Mouse (Mus musculus) activated CD4-positive, CD25-positive, alpha-beta regulatory T cell, adult 4 months (primary cell): ENCODE results near the gene Drc1. TPM values are rescaled to one million over a fixed set of nuclear protein-coding genes. Genes with fewer than 3 reads are reported as not detected.
A peak's percentile ranks its signal among the peaks of the same experiment; 100 is the strongest.

Experiments
- ATAC-seq: one replicate; pipeline ENCODE4 v1.8.0; 2017
- polyA plus RNA-seq, 2 experiments: library from polyadenylated mRNA; unstranded; fragments of 100-300 nt; shearing (Covaris generic); gene quantifications; one replicate each; pipeline ENCODE4 v1.2.1; 2017

Gene Drc1
- polyA plus RNA-seq, 2 experiments from 2014 or later = 8.1 to 13.2 TPM

DNA sequence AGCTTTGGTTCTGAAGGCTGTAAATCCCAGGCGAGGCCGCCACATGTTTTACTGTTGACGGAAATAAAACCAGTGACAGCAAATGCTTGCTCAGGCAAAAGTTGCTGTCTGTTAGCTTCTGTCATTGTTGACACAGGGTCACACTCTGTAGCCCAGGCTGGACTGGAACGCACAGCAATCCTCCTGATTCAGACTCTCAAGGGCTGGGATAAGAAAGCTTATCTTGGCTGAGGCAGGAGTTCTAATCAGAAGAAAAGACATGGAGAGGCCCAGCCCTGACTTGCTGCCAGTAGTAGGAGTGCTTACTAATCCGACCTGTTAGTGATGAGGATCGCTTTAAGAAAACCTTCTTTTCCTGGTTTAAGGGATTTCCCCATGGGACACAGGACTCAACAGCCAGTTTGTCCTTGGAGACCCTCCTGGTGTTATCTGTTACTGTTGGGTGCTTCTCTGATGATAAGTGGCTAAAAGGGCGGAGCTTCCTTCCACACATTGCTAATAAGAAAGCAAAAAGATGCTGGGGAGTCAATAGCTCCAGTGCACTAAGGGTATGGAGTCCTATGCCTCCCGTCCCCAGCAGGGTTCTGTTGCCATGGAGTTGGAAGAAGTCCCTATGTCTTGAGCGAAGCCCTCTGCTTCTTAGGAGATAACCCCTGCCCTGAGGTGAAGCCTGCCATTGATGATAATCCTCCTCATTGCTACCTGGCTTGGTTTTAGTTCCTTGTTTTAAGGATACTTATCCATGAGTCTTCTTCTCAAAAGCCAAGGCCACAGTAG is 6.1 kb downstream of the Drc1 start:
- ATAC-seq = no peak

DNA sequence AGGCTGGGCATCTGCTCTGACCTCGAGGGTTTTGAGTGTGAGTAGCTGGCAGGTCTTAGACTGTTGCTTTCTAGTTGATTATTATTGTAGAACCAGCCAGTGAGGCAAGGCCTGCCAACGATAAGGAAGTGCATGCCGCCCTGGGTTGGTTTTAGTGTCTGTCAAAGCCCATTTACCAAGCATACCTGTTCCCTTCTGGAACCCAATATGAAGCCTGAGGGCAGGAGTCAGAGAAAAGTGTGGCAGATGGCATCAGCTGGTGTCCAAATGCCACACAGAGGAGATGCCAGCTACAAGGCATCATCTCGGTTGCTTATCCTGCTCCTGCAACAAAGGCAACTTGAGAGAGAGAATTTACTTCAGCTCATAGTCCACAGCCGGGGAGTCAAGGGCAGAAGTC is 59.6 kb downstream of the Drc1 start:
- no peak for ATAC-seq

DNA sequence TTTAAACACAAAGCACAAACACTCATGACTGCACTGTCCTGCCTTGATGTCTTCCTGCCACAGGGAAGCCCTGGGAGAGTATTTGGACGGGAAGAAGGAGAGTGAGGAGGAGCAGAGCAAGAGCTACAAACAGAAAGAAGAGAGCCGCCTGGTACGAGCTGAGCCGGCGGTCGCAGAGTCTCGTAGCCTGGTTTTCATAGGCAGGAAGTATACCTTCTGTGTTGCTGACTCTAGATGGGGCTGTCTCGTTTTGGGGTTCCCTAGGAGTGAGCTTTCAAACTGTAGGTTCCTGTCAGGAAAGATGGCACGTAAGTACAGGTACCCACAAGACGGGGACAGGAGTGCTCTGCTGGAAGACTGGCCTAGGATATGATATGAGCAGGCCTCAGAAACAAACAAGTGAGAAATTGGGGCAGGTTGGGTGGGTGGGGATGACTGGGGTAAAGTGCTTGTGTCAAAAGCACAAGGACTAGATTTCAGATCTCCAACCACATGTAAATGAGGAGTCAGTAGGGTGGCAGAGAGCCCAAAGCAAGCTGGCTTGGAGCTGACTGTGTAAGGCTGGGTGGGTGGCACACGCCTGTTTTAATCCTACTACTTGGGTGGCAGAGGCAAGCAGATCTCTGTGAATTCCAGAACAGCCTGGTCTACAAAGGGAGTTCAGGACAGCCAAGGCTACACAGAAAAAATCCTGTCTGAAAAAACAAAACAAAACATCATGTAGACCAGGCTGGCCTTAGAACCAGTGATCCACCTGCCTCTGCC is 60.6 kb downstream of the Drc1 start:
- no peak for ATAC-seq

DNA sequence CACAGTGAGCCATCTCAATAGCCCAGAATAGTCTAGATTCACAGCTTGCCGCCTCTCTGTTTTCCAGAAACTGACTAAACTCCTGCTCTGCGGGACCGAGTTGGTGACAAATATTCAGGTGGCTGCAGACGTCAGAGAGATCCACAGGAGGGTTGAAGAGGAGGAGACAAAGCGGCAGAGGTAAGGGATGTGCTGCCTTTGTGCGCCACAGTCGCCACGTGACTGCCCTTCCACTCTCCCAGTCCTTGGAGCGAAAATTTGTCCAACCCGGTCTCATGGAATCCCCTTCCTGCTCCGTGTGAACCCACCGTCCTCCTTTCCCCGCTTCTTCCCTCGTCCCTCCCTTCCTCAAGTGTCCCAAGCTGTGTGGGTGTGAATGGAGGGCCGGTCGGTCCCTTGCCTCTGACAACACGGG is 61.4 kb downstream of the Drc1 start:
- no peak for ATAC-seq

DNA sequence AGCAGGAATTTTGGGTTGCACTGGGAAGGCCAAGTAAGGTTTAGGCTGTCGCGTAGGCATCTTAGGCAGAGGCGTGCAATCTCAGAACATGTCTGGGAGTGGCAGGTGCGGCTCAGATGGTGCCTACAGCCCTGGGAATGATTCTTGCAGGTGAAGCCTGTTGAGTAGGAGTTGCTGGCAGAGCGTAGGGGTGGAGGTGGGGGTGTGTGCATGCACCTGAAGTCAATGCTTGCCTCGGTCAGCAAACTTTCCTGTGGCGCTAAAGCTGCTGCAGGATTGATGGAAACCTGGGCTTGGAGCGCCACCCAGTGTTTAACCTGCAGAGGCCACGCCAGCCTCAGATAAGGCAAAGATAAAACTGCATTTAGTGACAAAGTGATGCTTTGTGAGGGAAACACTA is 61.9 kb downstream of the Drc1 start:
- peak; percentile 71 for ATAC-seq

DNA sequence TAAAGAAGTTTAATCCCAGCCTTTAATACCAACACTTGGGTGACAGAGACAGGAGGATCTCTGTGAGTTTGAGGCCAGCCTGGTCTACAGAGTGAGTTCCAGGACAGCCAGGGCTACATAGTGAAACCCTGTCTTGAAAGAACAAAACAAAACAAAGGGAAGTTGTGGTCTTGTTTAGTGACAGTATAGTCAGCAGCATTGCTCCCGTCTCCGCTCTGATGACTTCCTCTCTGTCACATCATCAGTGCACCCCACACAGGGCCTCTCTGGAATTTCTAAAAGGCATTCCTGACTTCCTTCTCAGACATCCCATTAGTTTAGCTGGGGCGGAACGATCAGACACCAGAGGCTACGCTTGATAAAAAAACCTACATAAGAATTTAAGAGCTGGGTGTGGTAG is 62.7 kb downstream of the Drc1 start:
- no peak for ATAC-seq

DNA sequence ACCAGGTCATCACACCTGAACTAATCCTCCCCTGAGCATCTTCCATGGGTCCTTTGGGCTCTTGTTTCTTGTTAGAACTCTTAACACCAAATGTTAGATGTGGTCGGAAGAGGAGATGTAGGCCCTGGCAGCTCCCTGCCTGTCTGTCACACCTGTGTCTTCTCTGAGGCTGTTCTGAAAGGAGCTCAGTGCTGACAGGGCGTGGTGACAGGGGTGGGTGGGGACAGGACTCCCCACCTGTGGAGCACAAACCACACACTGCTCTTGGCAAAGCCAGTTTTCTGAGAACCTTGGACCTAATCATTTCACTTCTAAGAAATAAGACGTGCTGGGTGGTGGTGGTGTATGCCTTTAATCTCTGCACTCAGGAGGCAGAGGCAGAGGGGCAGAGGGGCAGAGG is 72.4 kb downstream of the Drc1 start:
- ATAC-seq = peak; percentile 68

DNA sequence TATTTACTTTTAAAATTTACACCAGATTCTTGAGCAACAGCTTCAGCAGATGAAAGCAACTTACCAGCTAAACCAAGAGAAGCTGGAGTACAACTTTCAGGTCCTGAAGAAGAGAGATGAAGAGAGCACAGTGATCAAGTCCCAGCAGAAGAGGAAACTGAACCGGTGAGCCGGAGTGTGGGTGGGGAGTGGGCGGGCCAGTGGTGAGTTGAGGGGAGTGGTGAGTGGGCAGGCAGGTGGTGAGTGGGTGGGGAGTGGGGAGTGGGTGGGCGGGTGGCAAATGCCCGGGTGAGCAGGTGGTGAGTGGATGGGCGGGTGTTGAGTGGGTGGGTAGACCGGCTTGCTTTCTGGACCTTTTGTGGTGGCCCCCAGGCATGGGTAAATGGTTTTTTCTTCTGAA is 73.9 kb downstream of the Drc1 start:
- ATAC-seq = no peak

DNA sequence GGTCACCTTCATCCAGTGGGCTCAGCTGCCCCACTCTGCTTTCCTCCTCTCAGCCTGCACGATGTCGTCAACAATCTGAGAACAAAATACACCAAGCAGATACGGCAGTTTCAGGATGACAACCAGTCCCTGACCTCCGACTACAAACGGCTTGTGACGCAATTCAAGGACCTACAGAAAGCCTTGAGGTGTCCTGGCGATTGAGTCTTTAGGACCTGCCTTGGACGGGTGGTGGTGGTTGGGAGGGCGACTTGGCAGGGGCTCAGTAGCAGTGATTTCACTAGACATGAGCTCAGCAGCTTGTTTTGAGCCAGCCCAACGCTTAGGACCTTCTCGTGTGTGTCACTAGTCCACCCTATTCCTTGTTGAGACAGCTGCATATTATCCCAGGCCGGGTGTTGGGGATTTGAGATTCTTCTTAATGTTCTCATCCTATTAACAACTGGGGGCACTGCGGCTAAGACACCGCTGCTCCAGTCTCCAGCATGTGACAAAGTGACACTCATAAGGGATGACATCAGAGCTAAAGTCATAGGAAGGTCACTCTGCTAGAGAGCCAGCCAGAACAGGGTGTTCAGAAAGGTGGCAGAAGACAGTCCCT is 74.5 kb downstream of the Drc1 start:
- no peak for ATAC-seq

DNA sequence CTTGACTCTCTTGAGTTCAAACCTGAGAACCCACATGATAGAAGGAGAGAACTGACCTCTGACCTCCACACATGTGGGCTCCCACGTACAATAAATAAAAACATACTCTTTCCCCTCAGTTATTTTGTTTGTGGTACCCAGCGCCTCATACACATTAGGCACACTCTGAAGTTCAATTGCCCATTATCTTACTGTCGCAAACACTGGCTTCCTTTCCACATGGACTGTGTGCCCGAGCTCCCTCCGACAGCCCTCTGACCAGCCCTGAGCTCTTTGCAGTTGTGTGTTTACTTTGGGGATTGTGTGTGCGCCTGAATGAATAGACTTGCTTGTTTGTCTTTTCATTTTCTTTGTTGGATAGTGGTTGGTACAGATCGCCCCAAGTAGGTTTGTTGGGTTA is 75.5 kb downstream of the Drc1 start:
- no peak for ATAC-seq

DNA sequence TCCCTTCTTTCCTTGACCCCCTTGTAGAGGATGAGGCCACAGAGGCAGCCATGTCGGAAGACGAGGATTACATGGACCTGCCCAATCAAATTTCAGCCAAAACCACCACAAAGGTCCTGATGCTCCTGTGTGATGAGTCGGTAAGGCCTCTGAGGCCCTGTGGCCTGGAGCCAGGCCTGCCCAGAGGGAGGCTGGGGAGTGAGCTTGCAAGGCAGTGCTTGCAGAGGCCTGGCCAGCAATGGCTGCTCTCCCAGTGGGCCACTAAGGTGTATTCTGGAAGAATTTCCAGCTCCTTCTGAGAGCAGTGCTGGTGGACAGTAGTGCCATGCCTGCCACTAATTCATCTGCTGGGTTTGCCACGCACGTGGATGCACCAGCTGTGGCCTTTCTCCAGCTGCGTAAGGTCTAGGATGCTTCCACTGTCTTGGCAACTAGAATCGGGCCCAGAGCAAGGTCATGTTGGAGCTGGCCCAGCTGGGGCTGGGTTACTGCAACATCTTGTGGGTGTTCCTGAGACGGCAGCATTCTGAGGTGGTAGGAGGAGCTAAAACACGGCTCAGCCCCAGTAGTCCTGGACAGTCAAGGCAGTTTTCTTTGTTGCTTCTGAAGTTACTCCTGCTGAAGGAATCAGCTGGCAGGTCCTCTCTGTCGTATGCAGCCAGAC is 77.4 kb downstream of the Drc1 start:
- ATAC-seq = no peak

DNA sequence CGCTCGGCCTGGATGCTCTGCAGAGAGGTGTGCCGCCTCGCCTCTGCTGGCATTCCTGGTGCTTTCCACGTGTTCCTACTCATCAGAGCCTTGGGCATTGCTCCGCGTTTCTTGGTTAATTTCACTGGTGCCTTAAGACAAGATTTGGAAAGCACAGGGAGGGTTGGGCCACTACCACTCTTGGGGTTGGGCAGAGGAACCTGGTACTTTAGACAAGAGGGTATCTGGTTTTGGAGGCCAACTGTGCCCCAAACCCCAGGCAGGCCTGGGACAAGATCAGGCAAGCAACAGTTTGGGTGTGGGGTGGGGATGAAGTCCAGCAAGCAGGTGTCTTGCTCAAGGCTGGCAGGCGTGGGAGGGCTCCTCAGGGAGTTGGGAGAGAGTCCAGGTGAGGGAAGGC is 86.2 kb downstream of the Drc1 start:
- no peak for ATAC-seq

DNA sequence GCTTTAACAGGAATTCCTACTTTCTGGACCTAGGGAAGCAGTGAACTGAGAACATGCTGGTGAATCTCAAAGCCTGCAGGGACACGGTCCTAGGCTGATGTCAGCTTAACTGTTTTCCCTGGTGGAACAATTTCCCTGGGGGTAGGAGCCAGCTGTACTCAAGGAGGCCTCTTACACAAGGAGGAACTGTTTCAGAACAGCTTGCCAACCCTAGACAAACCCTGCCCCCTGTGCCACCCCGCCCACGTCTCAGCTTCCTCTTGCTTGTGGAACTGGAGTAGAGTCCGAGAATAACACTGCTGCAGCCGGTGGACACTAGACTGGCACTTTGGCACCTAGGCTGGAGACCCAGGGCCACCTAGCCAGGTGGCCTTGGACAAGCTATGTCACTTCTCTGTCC is 88.2 kb downstream of the Drc1 start:
- no peak for ATAC-seq

DNA sequence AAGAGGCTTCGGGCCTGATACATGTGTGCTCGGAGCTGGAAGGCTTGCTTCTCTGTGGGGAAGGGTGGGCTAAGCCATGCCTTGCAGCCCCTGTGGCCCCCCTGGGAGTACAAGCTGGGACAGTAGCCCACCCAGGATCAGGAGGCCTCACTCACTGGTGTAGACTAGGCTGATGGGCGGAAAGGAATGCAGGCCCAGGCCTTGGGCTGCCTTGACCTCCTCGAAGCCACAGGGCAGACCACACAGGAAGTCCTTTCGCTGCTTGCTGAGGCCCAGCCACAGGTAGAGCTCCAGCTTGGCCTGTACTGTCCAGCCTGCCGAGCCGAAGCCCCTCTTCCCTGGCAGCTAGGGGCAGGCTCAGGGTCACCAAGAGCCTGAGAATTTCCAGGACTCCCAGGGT is 101.7 kb downstream of the Drc1 start:
- ATAC-seq = no peak

DNA sequence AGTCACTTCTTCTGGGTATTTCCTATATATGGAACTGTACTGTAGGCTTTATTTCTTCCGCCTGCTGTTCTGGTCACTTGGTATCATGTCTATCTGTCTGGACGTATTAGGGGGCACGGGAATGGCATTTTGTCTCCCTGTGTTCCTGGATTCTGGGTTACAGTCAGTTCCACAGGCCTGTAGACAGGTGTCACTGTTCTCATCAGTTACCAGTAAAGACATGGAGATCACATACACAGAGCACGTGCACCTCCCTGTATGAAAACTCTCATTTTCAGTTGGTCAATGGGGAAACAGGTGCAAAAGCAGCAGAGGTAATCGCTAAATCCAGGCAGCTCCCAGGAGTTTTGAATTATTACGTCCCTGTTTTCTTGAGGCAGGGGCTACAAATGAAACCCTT is 106.5 kb downstream of the Drc1 start:
- no peak for ATAC-seq

DNA sequence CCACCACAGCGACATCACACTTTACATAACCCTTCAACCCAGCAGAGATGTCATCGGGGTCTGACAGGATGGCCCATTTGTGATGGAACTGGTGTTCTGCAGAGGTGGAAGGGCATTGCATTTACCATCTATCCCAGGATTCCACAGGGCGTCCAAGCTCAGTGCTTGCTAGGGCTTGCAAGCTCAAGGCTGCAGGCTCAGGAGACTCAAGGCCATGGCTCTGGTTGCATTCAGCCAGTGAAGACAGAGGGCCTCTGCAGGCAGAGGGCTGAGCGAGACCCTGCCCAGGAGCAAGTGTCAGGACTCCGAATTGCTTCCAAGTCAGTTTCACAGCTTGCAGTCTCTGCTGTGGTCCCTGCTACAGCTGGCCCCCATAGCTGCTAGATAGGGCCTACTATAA is 108.6 kb downstream of the Drc1 start:
- no peak for ATAC-seq

DNA sequence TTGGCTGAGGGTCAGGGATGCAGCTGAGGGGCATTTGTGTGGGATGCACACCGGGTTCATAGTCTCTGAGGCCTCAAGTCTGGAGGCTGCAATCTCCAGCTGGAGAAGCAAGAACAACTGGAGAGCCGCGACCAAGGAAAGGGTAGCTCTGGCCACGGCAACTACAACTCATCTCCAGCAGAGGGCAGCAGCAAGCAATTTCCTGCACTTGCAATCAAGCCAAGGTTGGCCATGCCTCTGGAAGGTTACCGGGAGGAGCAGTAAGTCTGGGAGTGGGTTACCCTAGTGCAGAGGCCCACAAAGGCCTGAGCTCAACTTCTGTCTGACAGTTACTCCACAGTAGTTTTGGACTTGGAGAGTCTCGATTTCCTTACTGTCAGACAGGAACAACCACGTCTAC is 110.3 kb downstream of the Drc1 start:
- no peak for ATAC-seq

DNA sequence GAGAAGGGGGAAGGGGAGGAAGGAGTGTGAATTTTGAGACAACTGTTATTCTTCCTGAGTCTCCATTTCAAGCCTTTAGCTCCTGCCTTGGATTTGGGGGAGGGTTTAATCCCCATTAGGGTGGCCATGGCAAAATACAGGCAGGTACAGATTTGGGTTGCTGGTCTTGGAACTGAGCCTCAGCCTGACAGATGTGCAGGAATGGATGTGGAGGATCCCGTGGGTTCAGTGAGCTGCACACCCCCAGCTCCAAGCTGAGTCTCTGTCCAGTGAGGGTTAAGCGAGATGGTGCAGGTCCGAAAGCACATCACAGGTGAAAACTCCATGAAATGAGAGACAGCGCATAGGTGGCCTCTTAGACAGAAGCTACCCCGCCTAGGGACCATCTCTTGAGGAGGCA is 119.3 kb downstream of the Drc1 start:
- no peak for ATAC-seq

DNA sequence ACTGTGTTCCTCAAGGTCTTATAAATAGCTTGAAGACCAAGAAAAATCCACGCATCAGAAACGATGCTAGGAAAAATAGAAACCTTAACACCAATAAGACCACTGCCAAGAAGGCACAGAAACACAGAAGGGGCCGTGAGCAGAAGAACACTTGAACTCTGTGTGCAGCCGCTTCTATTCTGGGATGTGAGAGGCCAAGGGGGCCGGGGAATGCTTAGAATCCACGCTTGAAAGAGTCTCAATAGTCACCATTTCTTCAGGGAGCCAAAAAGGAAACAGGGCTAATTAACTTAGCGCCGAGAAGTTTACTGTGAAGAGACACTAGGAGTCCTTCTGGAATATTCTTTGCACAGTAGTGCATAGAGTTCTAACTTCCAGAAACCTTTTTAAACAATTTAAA is 120.0 kb downstream of the Drc1 start:
- no peak for ATAC-seq

DNA sequence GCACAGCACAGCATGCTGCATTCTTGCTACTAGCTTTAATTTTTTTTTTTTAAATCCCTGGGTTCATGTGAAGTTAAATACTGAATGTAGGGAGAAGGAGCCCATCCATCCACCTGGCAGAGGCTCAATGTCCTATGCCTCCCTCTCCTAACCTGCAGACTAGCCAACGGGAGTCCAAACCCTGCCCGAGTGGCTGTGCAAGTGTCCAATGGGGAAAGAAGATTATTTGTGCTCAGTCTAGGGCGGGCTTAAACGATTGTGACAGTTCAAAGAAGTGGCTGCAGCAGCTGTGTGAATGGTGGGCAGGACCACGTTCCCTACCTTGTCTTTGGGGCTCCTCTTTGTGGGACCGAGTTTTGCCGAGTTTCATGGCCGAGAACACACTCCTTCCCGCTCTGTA is 125.7 kb downstream of the Drc1 start:
- no peak for ATAC-seq

DNA sequence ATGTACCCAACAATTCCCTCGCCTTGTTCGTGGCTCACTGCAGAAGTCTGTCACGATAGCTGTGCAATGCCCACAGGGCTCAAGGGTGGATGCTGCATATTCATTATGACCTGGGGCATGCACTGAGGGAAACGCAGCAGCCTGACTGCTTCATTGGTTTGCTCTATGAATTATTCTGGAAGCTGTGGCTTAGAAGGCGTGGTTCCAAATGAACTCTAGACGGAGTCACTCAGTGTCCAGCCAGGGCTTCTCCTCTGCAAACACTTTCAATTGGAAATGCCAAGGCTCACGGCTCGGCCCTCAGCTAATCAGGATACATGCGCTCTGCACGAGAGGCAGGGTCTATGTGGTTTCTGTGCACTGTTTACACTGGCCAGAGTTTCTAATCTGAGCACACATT is 130.3 kb downstream of the Drc1 start:
- no peak for ATAC-seq

DNA sequence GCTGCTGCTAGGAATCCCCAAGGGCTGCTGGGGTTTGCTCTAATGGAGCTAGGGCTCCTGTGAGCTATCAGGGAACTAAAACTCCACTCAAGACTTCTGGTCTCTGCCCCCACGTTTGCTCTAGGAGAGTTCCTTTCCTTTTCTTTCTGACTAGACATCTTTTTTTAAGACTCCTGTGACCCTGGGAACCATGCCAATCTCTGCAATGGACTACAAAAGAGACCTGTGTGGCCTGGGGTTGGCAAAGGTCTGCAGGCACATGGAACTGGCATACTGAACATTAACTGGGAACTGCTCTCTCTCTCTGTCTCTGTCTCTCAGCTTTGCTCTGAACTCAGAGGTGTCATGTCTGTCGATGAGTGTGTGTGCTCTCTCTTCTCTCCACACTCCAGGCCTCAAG is 134.2 kb downstream of the Drc1 start:
- no peak for ATAC-seq

DNA sequence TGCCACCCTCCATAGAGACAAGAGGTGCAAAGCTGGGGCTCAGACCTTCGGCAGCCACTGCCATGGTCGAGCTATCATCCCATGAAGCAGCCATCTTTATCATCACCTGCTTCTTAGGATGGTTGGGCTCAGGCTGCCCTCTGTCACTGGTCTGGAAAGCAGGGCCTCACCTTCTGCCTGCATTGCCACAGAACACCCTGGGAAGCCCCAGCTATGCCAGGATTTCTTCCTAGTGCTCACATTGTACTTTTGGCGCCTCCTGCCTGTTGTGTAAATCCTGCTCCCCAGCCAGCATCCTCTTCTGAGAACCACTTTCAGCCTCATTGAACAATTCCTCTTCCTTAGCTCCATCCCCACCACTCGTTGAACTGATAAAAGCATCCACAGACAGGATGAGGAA is 134.7 kb downstream of the Drc1 start:
- no peak for ATAC-seq
